Mouse (Mus musculus) brain, adult 2 months (tissue): ENCODE data around the gene Rgs5.

Source experiments
- DNase-seq: peaks from one replicate; pipeline ENCODE4 v3.0.0; 2011; ENCODE audit warnings: low read depth, low spot score

The Rgs5 gene

DNA sequence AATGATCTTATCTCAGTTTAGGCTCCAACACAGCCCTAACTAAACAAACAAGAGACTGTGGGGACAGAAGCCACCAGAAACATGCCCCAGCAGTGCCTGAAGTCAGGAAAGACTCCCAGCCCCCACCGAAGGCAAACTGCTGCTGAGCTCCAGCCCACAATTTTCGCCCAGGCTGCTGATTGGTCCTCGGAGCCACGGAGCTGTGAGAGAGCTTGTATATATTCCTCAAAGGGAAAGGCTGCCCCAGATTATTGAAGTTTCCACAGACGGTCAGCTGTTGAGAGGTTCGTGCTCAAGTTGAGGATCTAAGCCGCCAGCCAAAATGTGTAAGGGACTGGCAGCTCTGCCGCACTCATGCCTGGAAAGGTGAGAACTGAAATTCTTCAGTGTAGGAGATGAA lies at the start of gene Rgs5:
TSS of gene Rgs5 (plus strand) at position 246 of the 400 bp plus-strand sequence.
- DNase-seq: peak; percentile 43

DNA sequence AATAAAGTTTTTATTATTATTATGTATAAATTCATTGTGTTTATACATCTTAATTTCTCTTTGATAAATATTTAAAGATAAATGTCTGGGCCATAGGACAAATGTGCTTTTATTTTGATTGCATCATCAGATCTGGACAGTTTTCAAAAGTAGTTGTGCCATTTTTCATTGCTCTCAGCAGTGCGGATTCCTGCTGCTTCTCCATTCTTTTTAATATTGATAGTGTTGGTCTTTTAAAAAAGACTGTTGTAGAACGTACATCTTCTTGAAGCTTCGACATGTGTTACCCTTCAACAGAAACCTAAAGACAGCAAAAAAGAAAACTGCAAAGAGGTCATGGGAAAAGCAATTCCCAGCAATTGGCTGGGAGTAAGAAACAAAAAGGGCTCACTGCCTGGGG lies 49.1 kb upstream of the Rgs5 start:
- DNase-seq: no peak

GRCm38 (mm10) chr1:169629738-169630137 lies 25.6 kb upstream of the Rgs5 start:
- DNase-seq: no peak

DNA sequence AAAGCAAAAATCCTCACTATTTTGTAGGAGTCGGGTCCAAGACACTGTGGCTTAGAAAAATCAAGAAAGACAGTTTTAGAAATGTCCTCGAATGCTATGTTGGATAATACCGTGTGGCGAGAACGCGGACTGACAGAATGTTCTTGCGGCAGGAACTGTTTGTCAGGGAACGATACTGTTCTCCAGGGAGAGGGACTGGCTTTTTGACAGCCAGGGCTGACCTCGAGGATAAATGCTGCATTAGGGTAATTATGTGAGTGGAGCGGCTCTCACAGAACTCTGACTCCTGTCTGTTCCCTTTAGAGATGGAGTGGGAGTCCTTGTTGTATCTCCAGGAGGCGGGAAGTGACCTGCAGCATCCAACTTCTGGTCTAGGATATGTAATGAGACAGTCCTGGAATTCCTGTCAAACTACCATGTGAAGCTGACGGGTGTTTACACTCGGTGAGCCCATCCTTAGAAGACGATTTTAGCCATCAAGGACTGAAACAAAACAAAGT lies 18.0 kb upstream of the Rgs5 start:
- DNase-seq: no peak

DNA sequence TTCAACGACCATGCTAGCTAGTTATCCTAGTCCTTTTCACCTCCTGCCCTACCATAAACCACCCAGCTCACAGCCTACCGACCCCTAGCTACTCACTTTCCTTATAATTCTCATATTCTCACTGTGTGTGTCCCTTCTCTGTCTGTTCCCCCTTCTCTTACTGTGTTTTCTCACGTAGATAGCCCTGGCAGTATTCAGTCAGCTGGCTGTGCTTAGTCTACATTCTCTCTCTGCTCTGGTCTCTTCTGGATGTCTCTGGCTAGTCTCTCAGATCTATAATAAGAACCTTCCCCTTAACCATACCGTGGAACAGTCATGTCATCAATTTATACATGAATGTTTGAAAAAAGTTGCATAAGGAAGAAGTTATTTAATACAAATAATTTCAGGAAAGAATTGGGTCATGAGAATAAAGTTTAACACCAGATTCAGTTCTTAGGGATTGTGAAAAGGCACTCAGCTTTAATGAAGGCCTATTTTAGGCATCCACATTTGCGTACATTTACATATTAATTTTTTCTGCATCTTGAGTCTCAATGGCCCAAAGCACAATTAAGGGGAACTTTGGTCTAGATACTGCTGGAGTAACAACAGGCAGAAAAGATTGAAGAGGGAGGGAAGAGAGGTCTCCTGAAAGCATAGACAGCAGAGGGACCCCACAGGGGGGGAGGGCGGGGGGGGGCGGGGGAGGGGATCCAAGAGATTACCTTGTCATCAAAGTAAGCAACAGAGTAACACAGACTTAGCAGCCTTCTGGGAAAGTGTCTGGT lies 10.2 kb upstream of the Rgs5 start:
- peak; percentile 10 for DNase-seq

- DNase-seq: no peak
Observed at GRCm38 (mm10) chr1:169659479-169659878, 4.2 kb downstream of the Rgs5 start.

- DNase-seq: no peak
Observed at GRCm38 (mm10) chr1:169667328-169667727, 12.0 kb downstream of the Rgs5 start.

GRCm38 (mm10) chr1:169670705-169671104 lies 15.4 kb downstream of the Rgs5 start:
- DNase-seq: peak; percentile 72

- DNase-seq: peak; percentile 12
Observed at GRCm38 (mm10) chr1:169671801-169672200, 16.5 kb downstream of the Rgs5 start.

GRCm38 (mm10) chr1:169672272-169672671 lies 17.0 kb downstream of the Rgs5 start:
- peak; percentile 11 for DNase-seq

GRCm38 (mm10) chr1:169674116-169674515 lies 18.8 kb downstream of the Rgs5 start:
- peak; percentile 31 for DNase-seq

- no peak for DNase-seq
Observed at GRCm38 (mm10) chr1:169676751-169677150, 21.4 kb downstream of the Rgs5 start.

DNA sequence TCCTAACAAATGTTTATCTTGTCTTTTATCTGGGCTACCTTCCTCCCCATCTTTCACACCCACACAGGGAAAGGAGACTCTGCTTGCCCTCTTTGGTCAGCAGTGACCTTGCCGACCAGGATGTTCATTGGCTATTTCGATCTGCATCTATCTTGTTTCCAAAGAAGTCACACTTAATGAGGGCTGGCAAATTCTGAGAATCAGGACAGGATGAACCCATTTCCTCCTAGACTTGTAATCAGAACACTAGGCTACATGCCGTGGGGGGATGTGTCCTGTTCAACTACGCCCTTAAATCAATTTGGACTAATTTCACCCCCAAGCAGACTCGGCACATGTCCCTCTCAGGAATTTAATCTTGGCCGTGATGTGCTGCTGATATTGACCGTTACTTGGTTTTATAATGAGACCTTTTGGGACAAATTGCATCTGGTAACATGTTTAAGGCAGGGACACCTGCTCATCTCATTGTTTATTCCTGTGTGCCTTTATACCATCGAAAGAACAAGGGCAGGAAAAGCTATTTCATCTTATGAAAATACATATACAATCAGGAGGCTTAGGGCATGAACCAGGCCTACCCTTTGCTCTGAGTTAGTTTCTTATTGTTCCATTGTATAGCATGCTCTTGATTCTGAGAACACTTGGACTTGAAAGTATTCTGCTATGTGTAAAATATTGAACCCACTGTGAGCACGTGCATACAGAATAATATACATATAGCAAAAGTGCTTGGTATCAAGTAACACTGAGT lies 25.3 kb downstream of the Rgs5 start:
- no peak for DNase-seq

DNA sequence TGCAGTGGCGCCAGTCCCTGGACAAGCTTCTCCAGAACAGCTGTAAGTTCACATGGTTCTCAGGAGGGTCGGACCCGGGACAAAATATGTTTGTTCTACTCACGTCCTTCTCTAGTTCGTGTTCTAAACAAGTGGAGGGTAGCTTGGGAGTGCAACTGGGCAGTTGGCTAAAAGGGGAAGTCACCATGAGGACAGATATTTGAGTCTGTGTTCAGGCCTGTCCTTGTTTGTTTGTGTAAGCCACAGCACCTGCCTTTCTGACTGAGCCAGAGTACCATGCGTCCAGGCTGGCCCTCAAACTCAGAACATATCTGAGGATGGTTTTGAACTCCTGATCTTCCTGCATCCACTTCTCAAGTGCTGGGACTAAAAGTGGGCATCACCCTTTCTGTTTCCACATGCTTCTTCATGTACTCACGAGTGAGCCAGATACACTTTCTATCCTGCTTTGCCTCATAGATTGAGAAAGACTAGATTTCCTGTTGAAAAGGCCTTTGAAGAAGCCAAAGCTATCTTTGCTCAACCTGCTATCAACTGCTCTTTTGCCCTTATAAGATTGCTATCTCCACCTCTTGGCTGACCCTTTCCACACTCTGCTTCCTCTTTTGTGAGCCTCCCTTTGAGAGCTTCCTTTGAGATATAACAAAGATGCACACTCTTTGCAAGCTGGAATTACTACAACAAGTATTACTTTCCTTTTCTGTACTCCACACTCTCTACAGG lies 27.6 kb downstream of the Rgs5 start:
- DNase-seq: no peak

DNA sequence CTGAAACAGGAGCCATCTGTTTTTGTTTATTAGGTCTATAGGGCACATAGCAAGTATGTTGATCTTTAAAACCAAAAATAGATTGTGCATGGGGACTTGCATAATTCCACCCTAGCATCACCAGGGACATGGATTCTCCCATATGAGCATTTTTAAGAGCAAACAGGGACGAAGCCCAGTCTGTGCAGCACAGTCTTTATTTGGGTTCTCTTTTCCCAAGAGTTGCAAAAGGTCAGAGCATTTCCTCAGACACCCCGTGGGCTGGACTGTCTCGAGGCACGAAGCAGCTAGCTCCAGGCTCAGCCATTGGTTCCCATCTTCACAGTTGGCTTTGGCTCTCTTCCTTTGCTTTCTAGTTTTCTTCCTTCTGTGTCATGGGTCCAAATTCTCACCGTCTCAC lies 30.0 kb downstream of the Rgs5 start:
- no peak for DNase-seq

DNA sequence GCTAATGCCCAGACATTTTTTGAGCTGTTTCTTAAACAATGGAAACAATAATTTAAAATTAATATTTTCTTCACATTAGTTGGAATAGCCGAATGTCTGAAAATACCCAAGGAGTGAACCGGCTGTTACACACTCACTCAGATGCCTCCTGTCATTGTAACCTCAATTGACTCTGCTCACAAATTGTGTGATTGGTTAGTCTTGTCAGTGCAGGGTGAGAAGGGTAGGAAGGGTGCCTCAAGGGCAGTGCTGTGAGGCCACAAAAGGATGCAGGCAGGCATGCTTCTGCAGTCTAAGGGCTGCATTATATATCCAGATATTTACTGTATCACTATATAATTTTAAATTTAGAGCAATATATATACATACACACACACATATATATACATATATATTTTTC lies 37.7 kb downstream of the Rgs5 start:
- no peak for DNase-seq

GRCm38 (mm10) chr1:169693537-169693936 lies 38.2 kb downstream of the Rgs5 start:
- DNase-seq: no peak

- no peak for DNase-seq
Observed at GRCm38 (mm10) chr1:169695356-169695755, 40.1 kb downstream of the Rgs5 start.

DNA sequence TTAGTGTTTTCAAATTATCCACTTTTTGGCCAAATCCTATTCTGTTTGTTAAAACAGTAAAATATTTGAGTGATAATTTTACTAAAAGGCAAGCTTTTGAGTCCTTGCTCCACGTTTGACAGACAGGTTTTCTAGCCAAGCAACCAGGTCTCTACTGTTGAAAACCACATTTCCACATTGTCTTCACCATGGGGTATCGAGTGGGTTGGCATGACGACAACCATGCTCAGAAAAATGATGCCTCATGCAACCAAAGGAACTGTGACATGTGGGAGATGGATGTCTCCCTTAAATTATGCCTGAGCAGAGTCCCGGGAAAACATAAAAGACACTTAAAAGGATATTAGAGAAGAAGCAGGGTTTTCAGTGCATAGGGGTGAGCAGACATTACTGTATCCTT lies 41.9 kb downstream of the Rgs5 start:
- no peak for DNase-seq

DNA sequence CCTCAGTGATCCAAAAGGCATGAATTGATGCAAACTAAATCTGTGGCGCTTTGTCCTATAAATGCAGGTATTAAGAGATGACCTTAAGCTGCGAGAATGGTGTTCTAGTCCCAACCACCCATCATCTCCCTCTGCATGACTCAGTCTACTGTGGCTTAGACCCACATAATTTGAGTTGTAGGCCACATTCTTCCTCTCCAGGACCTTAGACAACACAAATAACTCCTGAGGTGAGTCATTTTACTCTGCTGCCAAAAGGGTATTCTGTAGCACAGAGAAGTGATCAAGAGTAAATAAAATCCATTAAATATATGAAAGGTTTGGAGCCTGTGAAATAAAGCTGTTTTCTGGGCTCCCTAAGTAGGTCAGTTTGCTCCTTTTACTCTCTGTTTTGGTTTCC lies 43.9 kb downstream of the Rgs5 start:
- DNase-seq: peak; percentile 20

GRCm38 (mm10) chr1:169704395-169705087 lies 49.2 kb downstream of the Rgs5 start:
- DNase-seq: no peak

- DNase-seq: no peak
Observed at GRCm38 (mm10) chr1:169721836-169722235, 66.5 kb downstream of the Rgs5 start.
